Mouse (Mus musculus) lung, postnatal 0 days (tissue): Measurements from ENCODE around the gene Fzd4. TPM values are rescaled to one million over a fixed set of nuclear protein-coding genes. Genes with fewer than 3 reads are reported as not detected.

Experiments used
- ATAC-seq: fragments of 200-750 bp; cut with Nextera tagmentation; 2 replicates; pipeline ENCODE4 v1.8.0; 2017; ENCODE audit warnings: moderate library complexity
- DNase-seq: peaks from one replicate; pipeline ENCODE4 v3.0.0-alpha.2; 2016; ENCODE audit warnings: low spot score
- H3K27ac ChIP-seq: fragments of 300-500 bp; sonication (generic); 2 replicates; pipeline ENCODE4 v1.5.1; 2014; ENCODE audit warnings: antibody characterized with exemption, mild to moderate bottlenecking, low read length, mixed read lengths
- H3K27me3 ChIP-seq: fragments of 300-500 bp; sonication (generic); replicated peaks from 2 replicates; pipeline ENCODE4 v1.6.1; 2014; ENCODE audit warnings: low read length, mixed read lengths; ENCODE audit not compliant: insufficient read depth
- H3K36me3 ChIP-seq: fragments of 300-500 bp; sonication (generic); 2 replicates; pipeline ENCODE4 v1.6.1; 2014; ENCODE audit warnings: low read length, mixed read lengths; ENCODE audit not compliant: insufficient read depth
- H3K4me1 ChIP-seq: fragments of 300-500 bp; sonication (generic); 2 replicates; pipeline ENCODE4 v1.6.1; 2014; ENCODE audit warnings: antibody characterized with exemption, low read depth, low read length, mixed read lengths; ENCODE audit not compliant: insufficient read depth
- H3K4me2 ChIP-seq: fragments of 300-500 bp; sonication (generic); replicated peaks from 2 replicates; pipeline ENCODE4 v1.6.1; 2014; ENCODE audit warnings: low read depth, mild to moderate bottlenecking, low read length, moderate library complexity, mixed read lengths
- H3K4me3 ChIP-seq: fragments of 300-500 bp; sonication (generic); 2 replicates; pipeline ENCODE4 v1.5.1; 2014; ENCODE audit warnings: low read depth, low read length
- H3K9ac ChIP-seq: fragments of 300-500 bp; sonication (generic); replicated peaks from 2 replicates; pipeline ENCODE4 v1.6.1; 2014; ENCODE audit warnings: low read depth, mild to moderate bottlenecking
- H3K9me3 ChIP-seq: fragments of 300-500 bp; sonication (generic); 2 replicates; pipeline ENCODE4 v1.6.1; 2016; ENCODE audit warnings: low read length, mixed read lengths
- CTCF ChIP-seq: IDR thresholded peaks from 2 replicates; pipeline ENCODE4 v1.5.1; 2016; ENCODE audit warnings: antibody characterized with exemption, mild to moderate bottlenecking
- EP300 ChIP-seq: IDR thresholded peaks from 2 replicates; pipeline ENCODE4 v1.6.1; 2016; ENCODE audit warnings: antibody characterized with exemption, mild to moderate bottlenecking, control low read depth
- WGBS: fragments of 180-500 bp; shearing (Covaris S2); extraction: QIAGEN DNeasy Blood & Tissue Kit; methylation state at CpG from one replicate; pipeline ENCODE4 v1.1.7; 2014; 5-methylcytosine and 5-hydroxymethylcytosine counted together
- polyA plus RNA-seq: library from polyadenylated mRNA; unstranded; fragments of >200 nt; fragmentation: Nextera tagmentation; extraction: Ambion mirVana; gene quantifications from 2 replicates; pipeline ENCODE4 v1.2.1, GENCODE M21; 2015

The Fzd4 gene
- polyA plus RNA-seq, 1 experiment from 2014 or later, result 14.3 TPM

GRCm38 (mm10) chr7:89397837-89398534 is 6.2 kb upstream of the Fzd4 start:
- DNase-seq (no peak), ATAC-seq (no peak)
- Histone ChIP-seq H3K4me1 (no peaks in the 10 kb centered on the region), H3K4me3 (no peak overlapping the region), H3K4me2 (no peak overlapping the region), H3K9ac (no peak overlapping the region), H3K36me3 (no peaks in the 10 kb centered on the region), H3K9me3 (no peaks in the 10 kb centered on the region), H3K27me3 (no peaks in the 10 kb centered on the region), H3K27ac (no peak overlapping the region)
- TF ChIP-seq EP300, result no peak
- TF ChIP-seq CTCF, result no peak
- 61% methylated on average over 3 of the region's 3 CpGs for WGBS

DNA sequence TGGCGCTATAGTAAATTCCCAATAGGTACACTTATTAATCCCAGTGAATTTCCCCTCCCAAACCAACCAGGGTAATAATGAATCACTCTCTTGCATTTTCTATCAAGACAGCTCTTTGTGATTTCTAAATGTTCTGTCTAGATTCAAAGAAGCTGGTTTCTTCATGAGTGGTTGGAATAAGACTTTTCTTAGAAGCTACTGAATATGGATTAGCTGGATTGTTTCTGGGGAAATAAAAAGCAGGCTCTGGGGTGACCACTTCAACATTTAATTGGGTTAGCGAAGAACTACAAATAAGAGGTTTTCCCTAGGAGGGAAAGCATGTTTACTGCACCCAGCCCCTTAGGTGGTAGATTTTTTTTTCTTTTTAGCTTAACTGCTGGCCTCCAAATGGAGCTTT is 3.4 kb upstream of the Fzd4 start:
- H3K9ac ChIP-seq, result no peak overlapping the region
- no peak overlapping the region for H3K27ac ChIP-seq
- H3K4me2 ChIP-seq, result no peak overlapping the region
- DNase-seq, result no peak
- WGBS, result 91% methylated on average over 2 of the region's 2 CpGs
- H3K36me3 ChIP-seq, result no peaks in the 10 kb centered on the region
- ATAC-seq, result no peak
- H3K4me1 ChIP-seq, result no peaks in the 10 kb centered on the region
- no peaks in the 10 kb centered on the region for H3K9me3 ChIP-seq
- H3K27me3 ChIP-seq, result no peaks in the 10 kb centered on the region
- TF ChIP-seq CTCF (no peak), EP300 (no peak)
- H3K4me3 ChIP-seq, result no peak overlapping the region

DNA sequence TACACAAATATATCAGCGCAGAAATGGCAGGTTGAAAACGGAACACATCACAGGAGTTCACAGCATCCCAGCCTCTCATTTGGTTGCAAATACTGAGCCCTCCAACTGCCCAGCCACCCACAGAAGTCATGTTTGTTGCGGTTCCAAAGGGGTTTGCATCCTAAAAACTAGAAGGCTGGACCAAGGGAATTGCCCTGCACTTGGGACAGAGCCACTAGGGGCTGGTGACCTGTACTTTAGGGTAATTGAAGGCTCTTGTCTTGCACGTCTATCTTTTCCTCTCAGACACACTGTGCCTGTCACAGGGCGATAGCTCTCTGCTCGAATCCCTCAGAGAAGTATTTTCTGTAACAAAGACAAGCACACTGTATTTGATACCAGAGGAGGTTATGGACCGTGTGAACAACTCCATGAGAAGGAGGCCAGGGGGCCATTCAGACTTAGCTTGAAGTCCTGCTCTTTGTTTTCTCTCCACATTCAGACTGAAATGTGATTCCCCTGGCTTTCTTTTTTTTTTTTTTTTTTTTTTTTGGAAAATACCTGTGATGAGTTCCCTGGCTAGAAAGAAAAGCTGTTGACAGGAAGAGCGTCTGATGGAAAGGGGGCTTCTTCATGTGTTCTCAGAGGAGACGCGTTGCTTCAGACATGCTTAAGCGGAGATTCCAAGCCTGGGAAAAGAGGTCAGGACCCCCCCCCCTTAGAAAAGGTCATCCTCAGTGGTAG is 2.9 kb upstream of the Fzd4 start:
- H3K27ac ChIP-seq, result no peak overlapping the region

DNA sequence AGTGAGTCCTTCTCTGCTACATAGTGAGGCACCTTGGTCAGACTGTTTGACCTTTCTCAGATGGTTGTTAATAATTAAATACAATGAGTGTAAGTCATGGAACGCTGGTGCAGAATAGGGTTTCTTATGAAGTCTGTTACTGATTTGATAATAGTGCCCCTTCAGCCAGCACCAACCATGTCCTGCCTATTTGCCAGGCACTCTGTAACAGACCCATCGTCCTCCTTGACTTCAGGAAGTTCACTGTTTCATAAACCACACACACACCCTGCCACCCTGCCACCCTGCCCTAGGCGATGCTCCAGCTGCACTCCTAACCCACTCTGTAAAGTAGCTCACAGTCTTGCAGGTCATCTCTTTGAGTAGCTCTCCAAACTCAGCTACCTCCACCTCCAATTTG is 2.2 kb upstream of the Fzd4 start:
- no peak for TF ChIP-seq CTCF
- TF ChIP-seq EP300, result no peak
- DNase-seq (no peak), ATAC-seq (no peak)
- Histone ChIP-seq H3K27ac (no peak overlapping the region), H3K9ac (no peak overlapping the region), H3K9me3 (no peaks in the 10 kb centered on the region), H3K27me3 (no peaks in the 10 kb centered on the region), H3K4me1 (no peaks in the 10 kb centered on the region), H3K4me3 (no peak overlapping the region), H3K36me3 (no peaks in the 10 kb centered on the region), H3K4me2 (no peak overlapping the region)
- 47% methylated on average over 3 of the region's 3 CpGs for WGBS

More for the DNA sequence above, 2.9 kb upstream of the Fzd4 start:
- Histone ChIP-seq H3K27me3 (no peaks in the 10 kb centered on the region), H3K4me2 (no peak overlapping the region), H3K4me1 (no peaks in the 10 kb centered on the region), H3K36me3 (no peaks in the 10 kb centered on the region), H3K9me3 (no peaks in the 10 kb centered on the region), H3K9ac (no peak overlapping the region), H3K4me3 (no peak overlapping the region)
- ATAC-seq (no peak), DNase-seq (no peak)
- 70% methylated on average over 11 of the region's 11 CpGs for WGBS
- TF ChIP-seq EP300 (no peak), CTCF (no peak)

GRCm38 (mm10) chr7:89403053-89403972 is 842 bp upstream of the Fzd4 start:
- Histone ChIP-seq H3K4me2 (peak overlapping the region; percentile 92), H3K36me3 (no peaks in the 10 kb centered on the region), H3K27ac (peak overlapping the region; percentile 88), H3K4me3 (peak overlapping the region; percentile 73), H3K27me3 (no peaks in the 10 kb centered on the region), H3K9me3 (no peaks in the 10 kb centered on the region), H3K9ac (peak overlapping the region; percentile 37), H3K4me1 (no peaks in the 10 kb centered on the region; the same call in 1 of the 2 replicates)
- ATAC-seq (peak; percentile 85), DNase-seq (peak; percentile 90)
- WGBS, result 4% methylated on average over 47 of the region's 52 CpGs
- TF ChIP-seq EP300 (peak; percentile 98), CTCF (peak; percentile 29)
